Mouse (Mus musculus): ENCODE results near the gene Cdkn2d.
"Not testable (repeated sequence)": the region's sequence is repeated elsewhere in the genome, so short reads cannot be mapped to it uniquely, and the experiment has no call there.

DNA sequence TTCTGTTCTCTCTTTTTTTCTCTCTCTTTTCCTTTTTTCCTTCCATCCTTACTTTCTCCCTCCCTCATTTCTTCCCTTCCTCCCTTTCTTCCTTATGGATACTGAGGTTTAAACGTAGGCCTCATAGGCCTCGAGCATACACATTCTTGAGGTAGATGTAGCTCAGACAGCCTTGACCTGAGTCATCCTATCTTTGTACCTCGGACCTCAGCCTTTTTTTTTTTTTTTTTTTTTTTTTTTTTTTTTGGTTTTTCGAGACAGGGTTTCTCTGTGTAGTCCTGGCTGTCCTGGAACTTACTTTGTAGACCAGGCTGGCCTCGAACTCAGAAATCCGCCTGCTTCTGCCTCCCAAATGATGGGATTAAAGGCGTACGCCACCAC, 31.7 kb upstream of the Cdkn2d start:
- TF ChIP-seq CTCF, EP300 (IDR thresholded peaks at IDR 0.05; ENCODE audit: low read depth): not testable (repeated sequence)

All from liver, embryonic 14.5 days (tissue).